Mouse (Mus musculus): Measurements from ENCODE around the gene Kcnk3.

DNA sequence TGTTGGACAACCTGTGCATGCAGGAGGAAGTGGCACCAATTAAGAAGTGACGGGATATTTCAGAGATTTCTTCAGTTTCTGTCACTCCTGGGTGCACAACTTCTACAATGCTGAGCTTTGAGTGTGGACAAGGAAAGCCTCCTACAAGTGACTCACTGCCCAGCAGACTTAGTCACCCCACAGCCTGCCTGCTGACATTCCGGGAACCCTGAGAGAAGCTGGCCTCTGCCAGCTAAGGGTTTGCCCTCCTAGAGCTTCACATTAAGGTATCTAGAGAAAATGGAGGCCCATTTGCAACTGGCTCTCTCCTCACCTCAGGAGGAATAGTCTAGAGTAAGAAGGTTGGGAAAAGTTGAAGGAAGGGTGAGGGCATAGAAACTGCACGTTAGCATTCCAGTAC lies 63.6 kb downstream of the Kcnk3 start:
- no peak for TF ChIP-seq EP300 (optimal IDR thresholded peaks at IDR 0.05)
- no peak for TF ChIP-seq CTCF (IDR thresholded peaks at IDR 0.05; ENCODE audit: low read depth)

Measured in stomach, postnatal 0 days (tissue).